Mouse (Mus musculus) megakaryocyte, embryonic 14.5 days (primary cell): Measurements from ENCODE around the gene Nr2c2ap.

ENCODE experiments used
- FLI1 ChIP-seq: IDR thresholded peaks from 2 replicates; pipeline ENCODE4 v1.6.1; 2012; ENCODE audit warnings: low read length, inconsistent platforms, mixed read lengths
- GATA1 ChIP-seq: IDR thresholded peaks from 3 replicates; pipeline ENCODE4 v1.6.1; 2012; ENCODE audit warnings: mixed read lengths, low read length, inconsistent platforms, borderline replicate concordance

DNA sequence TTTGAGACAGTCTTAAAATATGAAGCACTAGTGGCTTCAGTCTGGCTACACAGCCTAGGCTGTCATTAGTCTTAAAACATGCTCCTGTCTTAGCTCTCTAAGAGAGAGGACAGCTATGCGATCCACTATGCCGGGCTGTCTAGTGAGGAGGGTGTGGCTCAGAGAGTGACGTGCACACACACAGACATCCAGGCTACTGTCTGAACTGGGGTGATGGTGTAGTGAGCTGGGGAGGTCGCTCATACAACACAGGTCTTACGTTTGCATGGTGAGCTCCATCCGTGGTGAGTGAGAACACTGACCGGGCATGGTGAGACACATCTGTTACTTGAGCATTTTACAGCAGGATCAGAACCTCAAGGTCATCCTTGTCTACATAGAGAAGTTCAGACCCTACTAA is 40.1 kb downstream of the Nr2c2ap start:
- TF ChIP-seq GATA1, result no peak
- TF ChIP-seq FLI1, result no peak
